Mouse (Mus musculus) kidney, postnatal 0 days (tissue): Measurements from ENCODE around the gene Tmem167. TPM values are rescaled to one million over a fixed set of nuclear protein-coding genes. Genes with fewer than 3 reads are reported as not detected.
"Not testable (repeated sequence)": the region's sequence is repeated elsewhere in the genome, so short reads cannot be mapped to it uniquely, and the experiment has no call there.

ENCODE experiments used
- ATAC-seq: fragments of 200-750 bp; cut with Nextera tagmentation; replicated peaks from 2 replicates; pipeline ENCODE4 v1.8.0; 2017; ENCODE audit warnings: low read depth, moderate number of reproducible peaks, moderate TSS enrichment, moderate library complexity; ENCODE audit not compliant: low FRiP score
- DNase-seq: peaks from one replicate; pipeline ENCODE4 v3.0.0-alpha.2; 2016; ENCODE audit warnings: low spot score
- H3K27ac ChIP-seq: fragments of 300-500 bp; sonication (generic); 2 replicates; pipeline ENCODE4 v1.5.1; 2014; ENCODE audit warnings: mild to moderate bottlenecking
- H3K27me3 ChIP-seq: fragments of 300-500 bp; sonication (generic); 2 replicates; pipeline ENCODE4 v1.6.1; 2014; ENCODE audit warnings: low read length, mixed read lengths; ENCODE audit not compliant: insufficient read depth
- H3K36me3 ChIP-seq: fragments of 300-500 bp; sonication (generic); 2 replicates; pipeline ENCODE4 v1.6.1; 2014; ENCODE audit warnings: low read length, mixed read lengths; ENCODE audit not compliant: insufficient read depth
- H3K4me1 ChIP-seq: fragments of 300-500 bp; sonication (generic); replicated peaks from 2 replicates; pipeline ENCODE4 v1.6.1; 2014; ENCODE audit warnings: antibody characterized with exemption, low read length, mixed read lengths; ENCODE audit not compliant: insufficient read depth
- H3K4me2 ChIP-seq: fragments of 300-500 bp; sonication (generic); 2 replicates; pipeline ENCODE4 v1.6.1; 2014; ENCODE audit warnings: mild to moderate bottlenecking, low read length, moderate library complexity, mixed read lengths
- H3K4me3 ChIP-seq: fragments of 300-500 bp; sonication (generic); replicated peaks from 2 replicates; pipeline ENCODE4 v1.5.1; 2014; ENCODE audit warnings: low read depth, low read length
- H3K9ac ChIP-seq: fragments of 300-500 bp; sonication (generic); 2 replicates; pipeline ENCODE4 v1.6.1; 2014; ENCODE audit warnings: low read depth, low read length
- H3K9me3 ChIP-seq: fragments of 300-500 bp; sonication (generic); replicated peaks from 2 replicates; pipeline ENCODE4 v1.6.1; 2016; ENCODE audit warnings: low read length, inconsistent platforms, mixed read lengths
- CTCF ChIP-seq: IDR thresholded peaks from 2 replicates; pipeline ENCODE4 v1.5.1; 2016; ENCODE audit warnings: antibody characterized with exemption, low read depth, mild to moderate bottlenecking, moderate library complexity
- WGBS: fragments of 180-500 bp; shearing (Covaris S2); extraction: QIAGEN DNeasy Blood & Tissue Kit; methylation state at CpG from one replicate; pipeline ENCODE4 v1.1.7; 2014; 5-methylcytosine and 5-hydroxymethylcytosine counted together
- polyA plus RNA-seq: library from polyadenylated mRNA; unstranded; fragments of >200 nt; fragmentation: Nextera tagmentation; extraction: Ambion mirVana; gene quantifications from 2 replicates; pipeline ENCODE4 v1.2.1, GENCODE M21; 2015

Tmem167 gene
- polyA plus RNA-seq, 1 experiment from 2014 or later = 66.2 TPM

GRCm38 (mm10) chr13:90101514-90101913, 12.6 kb downstream of the Tmem167 start:
- peaks cover 17% of the 10 kb centered on the region for H3K36me3 ChIP-seq
- ATAC-seq (no peak), DNase-seq (no peak)
- H3K4me2 ChIP-seq = no peak overlapping the region
- no peak overlapping the region for H3K27ac ChIP-seq
- no peak for TF ChIP-seq CTCF
- no peak overlapping the region for H3K4me3 ChIP-seq
- no peaks in the 10 kb centered on the region for H3K9me3 ChIP-seq
- H3K4me1 ChIP-seq = no peaks in the 10 kb centered on the region
- H3K27me3 ChIP-seq = no peaks in the 10 kb centered on the region
- no peak overlapping the region for H3K9ac ChIP-seq

GRCm38 (mm10) chr13:90106139-90106538, 17.2 kb downstream of the Tmem167 start:
- Histone ChIP-seq H3K9me3 (no peaks in the 10 kb centered on the region), H3K27ac (no peak overlapping the region), H3K9ac (no peak overlapping the region), H3K4me1 (0 out of 2 replicates have a peak, but pooled peaks cover 2% of the 10 kb centered on the region), H3K36me3 (peaks cover 17% of the 10 kb centered on the region), H3K4me3 (no peak overlapping the region), H3K4me2 (no peak overlapping the region), H3K27me3 (no peaks in the 10 kb centered on the region)
- ATAC-seq (0 out of 2 replicates have a peak, but pooled peaks have one; percentile 36), DNase-seq (no peak)
- TF ChIP-seq CTCF = no peak
- WGBS = 67% methylated on average over 7 of the region's 7 CpGs

DNA sequence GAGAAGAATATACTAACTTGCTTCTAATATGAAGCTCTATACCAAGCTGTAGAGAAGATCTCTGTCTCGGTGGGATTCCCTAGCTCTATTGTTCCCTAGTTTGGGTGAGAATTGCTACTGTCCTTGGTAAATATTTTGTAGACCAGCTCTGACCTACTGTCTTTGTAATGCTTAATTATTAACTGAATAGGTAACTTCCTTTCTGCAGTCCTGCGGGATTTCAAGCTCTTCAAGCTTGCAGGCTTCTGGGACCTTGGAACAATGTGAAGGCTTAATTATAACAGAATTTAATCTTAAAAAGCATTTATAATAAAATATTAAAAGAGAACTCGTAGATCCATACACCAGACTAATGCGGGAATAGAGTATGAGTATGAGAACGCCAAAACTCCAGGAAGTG, 19.8 kb downstream of the Tmem167 start:
- not testable (repeated sequence) for H3K4me1 ChIP-seq, DNase-seq, H3K9me3 ChIP-seq, H3K27ac ChIP-seq, H3K4me2 ChIP-seq, ATAC-seq, H3K9ac ChIP-seq, H3K27me3 ChIP-seq, H3K4me3 ChIP-seq
- peaks cover 11% of the 10 kb centered on the region for H3K36me3 ChIP-seq
- WGBS = 82% methylated on average over 5 of the region's 5 CpGs

- TF ChIP-seq CTCF = no peak
- H3K4me3 ChIP-seq = no peak overlapping the region
- no peak overlapping the region for H3K27ac ChIP-seq
- H3K4me1 ChIP-seq = 0 out of 2 replicates have a peak, but pooled peaks cover 3% of the 10 kb centered on the region
- no peaks in the 10 kb centered on the region for H3K27me3 ChIP-seq
- H3K9ac ChIP-seq = no peak overlapping the region
- H3K4me2 ChIP-seq = no peak overlapping the region
- ATAC-seq = no peak
- H3K36me3 ChIP-seq = no peaks in the 10 kb centered on the region
- WGBS = 28% methylated on average over 1 of the region's 1 CpGs
- H3K9me3 ChIP-seq = no peaks in the 10 kb centered on the region
- peak; percentile 76 for DNase-seq
These were observed 22.8 kb downstream of the Tmem167 start for GRCm38 (mm10) chr13:90111681-90112080.

GRCm38 (mm10) chr13:90136156-90136910, 47.4 kb downstream of the Tmem167 start:
- no peak for ATAC-seq
- peak; percentile 24 for DNase-seq
- 80% methylated on average over 3 of the region's 3 CpGs for WGBS
- Histone ChIP-seq H3K9ac (no peak overlapping the region), H3K4me1 (no peaks in the 10 kb centered on the region), H3K27ac (no peak overlapping the region), H3K27me3 (no peaks in the 10 kb centered on the region), H3K9me3 (no peaks in the 10 kb centered on the region), H3K4me3 (no peak overlapping the region), H3K36me3 (no peaks in the 10 kb centered on the region), H3K4me2 (no peak overlapping the region)
- TF ChIP-seq CTCF = no peak

- TF ChIP-seq CTCF = no peak
- Histone ChIP-seq H3K4me3 (no peak overlapping the region), H3K9me3 (no peaks in the 10 kb centered on the region), H3K4me1 (no peaks in the 10 kb centered on the region), H3K9ac (no peak overlapping the region), H3K4me2 (no peak overlapping the region), H3K36me3 (no peaks in the 10 kb centered on the region), H3K27me3 (no peaks in the 10 kb centered on the region), H3K27ac (no peak overlapping the region)
- no peak for DNase-seq
- no peak for ATAC-seq
- 93% methylated on average over 1 of the region's 1 CpGs for WGBS
These were observed 52.8 kb downstream of the Tmem167 start for GRCm38 (mm10) chr13:90141681-90142080.

DNA sequence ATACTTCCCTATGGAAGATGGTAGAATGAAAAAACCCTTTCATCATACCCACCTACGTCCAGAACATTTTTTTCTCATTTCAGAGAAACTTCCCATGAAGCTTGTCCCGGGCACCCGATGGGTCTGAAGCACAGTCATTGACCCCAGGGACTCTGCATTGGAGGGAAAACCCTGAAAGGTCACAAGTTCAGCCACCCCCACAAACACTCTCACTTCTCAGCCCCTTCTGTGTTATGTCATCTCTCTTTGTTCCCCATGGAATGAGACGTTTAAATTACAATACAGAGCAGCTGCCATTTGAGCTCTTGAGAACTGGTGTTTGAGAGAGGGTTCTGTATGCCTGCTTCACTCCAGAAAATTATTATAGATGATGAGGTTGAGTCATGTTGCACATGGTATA, 54.3 kb downstream of the Tmem167 start:
- Histone ChIP-seq H3K27ac (no peak overlapping the region), H3K4me2 (no peak overlapping the region), H3K36me3 (no peaks in the 10 kb centered on the region), H3K4me3 (no peak overlapping the region), H3K9me3 (no peaks in the 10 kb centered on the region), H3K9ac (no peak overlapping the region), H3K4me1 (no peaks in the 10 kb centered on the region), H3K27me3 (no peaks in the 10 kb centered on the region)
- no peak for ATAC-seq
- no peak for DNase-seq
- WGBS = 31% methylated on average over 4 of the region's 4 CpGs
- TF ChIP-seq CTCF = no peak
